Mouse (Mus musculus): ENCODE measurements at regions not wholly inside any gene's neighbourhood (a gene's known extent, or its start where the extent isn't known, plus 50 kb on each side); places are given as distances from the start of the nearest gene placed in this dataset.

GRCm38 (mm10) chr2:171630101-171630715 is 413.1 kb downstream of the Cbln4 start:
- no peak overlapping the region for H3K4me3 ChIP-seq (ENCODE audit: low read length)

DNA sequence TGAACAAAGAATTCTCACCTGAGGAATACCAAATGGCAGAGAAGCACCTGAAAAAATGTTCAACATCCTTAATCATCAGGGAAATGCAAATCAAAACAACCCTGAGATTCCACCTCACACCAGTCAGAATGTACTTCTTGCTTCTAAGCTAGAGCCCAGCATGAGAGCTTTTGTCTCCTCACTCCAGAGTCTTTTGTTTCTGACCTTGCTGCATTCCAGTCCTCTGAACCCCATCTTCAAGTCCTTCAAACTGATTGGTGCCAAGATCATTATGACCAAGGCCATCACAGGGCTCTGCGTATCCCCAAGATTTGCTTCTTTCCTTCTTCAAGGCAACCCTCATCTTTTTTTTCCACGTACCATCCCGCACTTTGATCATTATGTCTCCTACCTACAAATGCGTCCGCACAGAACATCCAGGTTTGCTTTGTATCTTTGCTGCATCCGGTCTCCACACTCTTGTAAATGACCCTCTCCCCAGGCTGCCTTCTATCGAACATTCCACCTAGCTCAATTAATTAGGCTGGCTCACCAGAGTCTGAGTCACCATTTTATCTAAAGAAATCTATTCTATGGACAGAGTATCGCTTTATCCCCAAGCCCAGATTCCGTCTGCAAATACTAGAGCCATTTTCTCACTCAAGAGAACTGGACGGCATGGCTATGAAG is 414.9 kb downstream of the Cbln4 start:
- Histone ChIP-seq H3K9ac (ENCODE audit: low read depth, low read length) (no peak overlapping the region), H3K27ac (ENCODE audit: low read depth, low read length) (no peak overlapping the region), H3K9me3 (ENCODE audit: control insufficient read depth, low read length) (0 out of 2 replicates have a peak, but pooled peaks cover 2% of the 10 kb centered on the region), H3K4me2 (ENCODE audit: low read length) (no peak overlapping the region), H3K36me3 (ENCODE audit: control insufficient read depth, insufficient read depth, low read length) (no peaks in the 10 kb centered on the region), H3K4me3 (ENCODE audit: low read length) (no peak overlapping the region), H3K27me3 (replicated peaks; ENCODE audit: control insufficient read depth, insufficient read depth, low read length) (no peaks in the 10 kb centered on the region), H3K4me1 (ENCODE audit: control insufficient read depth, insufficient read depth, low read depth, low read length) (no peaks in the 10 kb centered on the region)
- ATAC-seq, result no peak
- 89% methylated on average over 10 of the region's 10 CpGs for WGBS

More at GRCm38 (mm10) chr2:171630101-171630715, 413.1 kb downstream of the Cbln4 start:
- no peaks in the 10 kb centered on the region for H3K27me3 ChIP-seq (replicated peaks; ENCODE audit: control insufficient read depth, insufficient read depth, low read length)
- WGBS, result 83% methylated on average over 9 of the region's 9 CpGs
- no peak overlapping the region for H3K4me2 ChIP-seq (ENCODE audit: low read length)
- no peak for ATAC-seq
- H3K9ac ChIP-seq (ENCODE audit: low read depth, low read length), result no peak overlapping the region
- H3K4me1 ChIP-seq (ENCODE audit: control insufficient read depth, insufficient read depth, low read depth, low read length), result 0 out of 2 replicates have a peak, but pooled peaks cover 3% of the 10 kb centered on the region
- H3K36me3 ChIP-seq (ENCODE audit: control insufficient read depth, insufficient read depth, low read length), result no peaks in the 10 kb centered on the region
- no peak overlapping the region for H3K27ac ChIP-seq (ENCODE audit: low read depth, low read length)
- H3K9me3 ChIP-seq (ENCODE audit: control insufficient read depth, low read length), result 0 out of 2 replicates have a peak, but pooled peaks cover 2% of the 10 kb centered on the region

DNA sequence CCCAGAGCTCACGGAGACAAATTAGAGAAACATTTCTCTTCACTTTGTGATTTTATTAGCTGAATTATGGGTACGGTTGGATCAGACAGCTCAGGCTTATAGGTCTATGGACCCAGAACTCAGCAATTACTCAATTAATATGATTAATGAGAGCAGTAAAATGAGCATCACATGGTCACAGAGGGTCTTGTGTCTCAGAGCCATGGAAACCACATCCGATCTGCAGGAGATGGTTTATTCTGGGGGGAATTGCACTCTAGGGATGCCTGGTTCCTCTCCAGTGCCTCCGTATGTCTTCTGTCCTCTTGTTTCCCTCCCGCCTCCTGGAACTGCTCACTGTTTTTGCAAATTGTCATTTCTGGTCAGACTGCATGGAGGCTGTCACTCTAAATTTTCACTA is 422.6 kb downstream of the Cbln4 start:
- Histone ChIP-seq H3K4me3 (ENCODE audit: low read length) (no peak overlapping the region), H3K27me3 (replicated peaks; ENCODE audit: control insufficient read depth, insufficient read depth, low read length) (no peaks in the 10 kb centered on the region), H3K27ac (ENCODE audit: low read depth, low read length) (no peak overlapping the region), H3K9me3 (ENCODE audit: control insufficient read depth, low read length) (no peaks in the 10 kb centered on the region), H3K36me3 (ENCODE audit: control insufficient read depth, insufficient read depth, low read length) (no peaks in the 10 kb centered on the region), H3K4me2 (ENCODE audit: low read length) (no peak overlapping the region), H3K4me1 (ENCODE audit: control insufficient read depth, insufficient read depth, low read depth, low read length) (no peaks in the 10 kb centered on the region), H3K9ac (ENCODE audit: low read depth, low read length) (no peak overlapping the region)
- ATAC-seq, result 0 out of 2 replicates have a peak, but pooled peaks have one; percentile 50
- 44% methylated on average over 5 of the region's 5 CpGs for WGBS

DNA sequence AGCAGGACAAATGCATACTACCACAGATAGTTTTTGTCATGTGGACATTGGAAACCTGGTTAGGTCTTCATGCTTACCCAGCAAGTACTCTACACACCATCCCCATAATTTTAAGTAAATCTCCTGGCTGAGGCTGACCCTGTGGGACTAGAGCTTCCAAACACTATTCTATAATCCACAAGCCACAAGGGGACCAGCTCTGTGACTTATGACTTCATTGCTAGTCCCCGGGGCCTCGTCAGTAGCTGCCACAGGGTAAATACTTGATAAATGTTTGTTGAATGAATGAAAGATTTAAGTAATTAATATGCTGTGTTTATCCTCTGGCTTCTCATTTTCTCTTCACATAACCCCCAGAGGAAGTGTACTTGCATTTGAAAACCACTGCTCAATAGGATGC is 423.0 kb downstream of the Cbln4 start:
- H3K36me3 ChIP-seq (ENCODE audit: control insufficient read depth, insufficient read depth, low read length), result no peaks in the 10 kb centered on the region
- H3K4me3 ChIP-seq (ENCODE audit: low read length), result no peak overlapping the region
- no peak for ATAC-seq
- no peak overlapping the region for H3K27ac ChIP-seq (ENCODE audit: low read depth, low read length)
- H3K9me3 ChIP-seq (ENCODE audit: control insufficient read depth, low read length), result no peaks in the 10 kb centered on the region
- H3K4me2 ChIP-seq (ENCODE audit: low read length), result no peak overlapping the region
- WGBS, result 63% methylated on average over 2 of the region's 2 CpGs
- H3K9ac ChIP-seq (ENCODE audit: low read depth, low read length), result no peak overlapping the region
- H3K27me3 ChIP-seq (replicated peaks; ENCODE audit: control insufficient read depth, insufficient read depth, low read length), result no peaks in the 10 kb centered on the region
- no peaks in the 10 kb centered on the region for H3K4me1 ChIP-seq (ENCODE audit: control insufficient read depth, insufficient read depth, low read depth, low read length)

GRCm38 (mm10) chr2:171618771-171619170 is 424.5 kb downstream of the Cbln4 start:
- WGBS, result 73% methylated on average over 4 of the region's 4 CpGs

GRCm38 (mm10) chr2:171618333-171618732 is 424.9 kb downstream of the Cbln4 start:
- Histone ChIP-seq H3K9ac (ENCODE audit: low read depth, low read length) (no peak overlapping the region), H3K4me3 (ENCODE audit: low read length) (no peak overlapping the region), H3K36me3 (ENCODE audit: control insufficient read depth, insufficient read depth, low read length) (no peaks in the 10 kb centered on the region), H3K4me2 (ENCODE audit: low read length) (no peak overlapping the region), H3K9me3 (ENCODE audit: control insufficient read depth, low read length) (no peaks in the 10 kb centered on the region), H3K27ac (ENCODE audit: low read depth, low read length) (no peak overlapping the region), H3K27me3 (replicated peaks; ENCODE audit: control insufficient read depth, insufficient read depth, low read length) (no peaks in the 10 kb centered on the region), H3K4me1 (ENCODE audit: control insufficient read depth, insufficient read depth, low read depth, low read length) (no peaks in the 10 kb centered on the region)
- WGBS, result 79% methylated on average over 9 of the region's 9 CpGs
- ATAC-seq, result no peak

More at GRCm38 (mm10) chr2:171618771-171619170, 424.5 kb downstream of the Cbln4 start:
- no peak for ATAC-seq
- Histone ChIP-seq H3K27me3 (replicated peaks; ENCODE audit: control insufficient read depth, insufficient read depth, low read length) (no peaks in the 10 kb centered on the region), H3K9me3 (ENCODE audit: control insufficient read depth, low read length) (no peaks in the 10 kb centered on the region), H3K4me2 (ENCODE audit: low read length) (no peak overlapping the region), H3K36me3 (ENCODE audit: control insufficient read depth, insufficient read depth, low read length) (no peaks in the 10 kb centered on the region), H3K27ac (ENCODE audit: low read depth, low read length) (no peak overlapping the region), H3K9ac (ENCODE audit: low read depth, low read length) (no peak overlapping the region), H3K4me1 (ENCODE audit: control insufficient read depth, insufficient read depth, low read depth, low read length) (no peaks in the 10 kb centered on the region), H3K4me3 (ENCODE audit: low read length) (no peak overlapping the region)

DNA sequence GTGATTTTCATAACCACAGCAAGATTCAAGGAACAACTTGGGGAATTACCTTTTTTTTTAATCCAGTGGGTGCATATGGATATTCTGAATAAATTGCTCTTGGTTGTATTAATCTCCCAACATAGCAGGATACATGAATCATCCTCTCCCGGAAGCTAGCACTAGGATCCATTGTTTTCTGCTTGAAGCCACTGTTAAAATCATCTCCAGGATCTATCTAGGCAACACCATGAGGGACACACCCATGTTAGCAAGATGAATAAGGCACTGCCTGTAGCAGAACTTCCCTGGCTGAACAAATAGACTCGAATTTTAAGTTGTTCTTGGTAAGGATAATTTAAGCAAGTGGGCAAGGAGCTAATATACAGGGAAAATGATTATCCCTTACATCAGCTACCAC is 427.8 kb downstream of the Cbln4 start:
- ATAC-seq, result no peak
- Histone ChIP-seq H3K27ac (ENCODE audit: low read depth, low read length) (no peak overlapping the region), H3K9me3 (ENCODE audit: control insufficient read depth, low read length) (no peaks in the 10 kb centered on the region), H3K4me3 (ENCODE audit: low read length) (no peak overlapping the region), H3K4me2 (ENCODE audit: low read length) (no peak overlapping the region), H3K9ac (ENCODE audit: low read depth, low read length) (no peak overlapping the region), H3K4me1 (ENCODE audit: control insufficient read depth, insufficient read depth, low read depth, low read length) (no peaks in the 10 kb centered on the region), H3K27me3 (replicated peaks; ENCODE audit: control insufficient read depth, insufficient read depth, low read length) (no peaks in the 10 kb centered on the region), H3K36me3 (ENCODE audit: control insufficient read depth, insufficient read depth, low read length) (no peaks in the 10 kb centered on the region)
- WGBS, result 76% methylated on average over 2 of the region's 2 CpGs

GRCm38 (mm10) chr2:171605064-171605463 is 438.2 kb downstream of the Cbln4 start:
- H3K27me3 ChIP-seq (replicated peaks; ENCODE audit: control insufficient read depth, insufficient read depth, low read length), result no peaks in the 10 kb centered on the region
- H3K27ac ChIP-seq (ENCODE audit: low read depth, low read length), result no peak overlapping the region
- ATAC-seq, result no peak
- H3K4me1 ChIP-seq (ENCODE audit: control insufficient read depth, insufficient read depth, low read depth, low read length), result no peaks in the 10 kb centered on the region
- H3K4me2 ChIP-seq (ENCODE audit: low read length), result no peak overlapping the region
- H3K36me3 ChIP-seq (ENCODE audit: control insufficient read depth, insufficient read depth, low read length), result no peaks in the 10 kb centered on the region
- no peak overlapping the region for H3K9ac ChIP-seq (ENCODE audit: low read depth, low read length)
- 77% methylated on average over 5 of the region's 5 CpGs for WGBS
- H3K4me3 ChIP-seq (ENCODE audit: low read length), result no peak overlapping the region
- H3K9me3 ChIP-seq (ENCODE audit: control insufficient read depth, low read length), result no peaks in the 10 kb centered on the region

- Histone ChIP-seq H3K9me3 (ENCODE audit: control insufficient read depth, low read length) (no peaks in the 10 kb centered on the region), H3K4me2 (ENCODE audit: low read length) (no peak overlapping the region), H3K27ac (ENCODE audit: low read depth, low read length) (no peak overlapping the region), H3K9ac (ENCODE audit: low read depth, low read length) (no peak overlapping the region), H3K4me3 (ENCODE audit: low read length) (no peak overlapping the region), H3K27me3 (replicated peaks; ENCODE audit: control insufficient read depth, insufficient read depth, low read length) (no peaks in the 10 kb centered on the region), H3K4me1 (ENCODE audit: control insufficient read depth, insufficient read depth, low read depth, low read length) (no peaks in the 10 kb centered on the region), H3K36me3 (ENCODE audit: control insufficient read depth, insufficient read depth, low read length) (no peaks in the 10 kb centered on the region)
- WGBS, result 67% methylated on average over 5 of the region's 5 CpGs
- ATAC-seq, result no peak
Measured at GRCm38 (mm10) chr2:171595240-171595639, 448.0 kb downstream of the Cbln4 start.
